29 mouse cellular contexts compared by ENCODE assay signal in the genomic region with DNA sequence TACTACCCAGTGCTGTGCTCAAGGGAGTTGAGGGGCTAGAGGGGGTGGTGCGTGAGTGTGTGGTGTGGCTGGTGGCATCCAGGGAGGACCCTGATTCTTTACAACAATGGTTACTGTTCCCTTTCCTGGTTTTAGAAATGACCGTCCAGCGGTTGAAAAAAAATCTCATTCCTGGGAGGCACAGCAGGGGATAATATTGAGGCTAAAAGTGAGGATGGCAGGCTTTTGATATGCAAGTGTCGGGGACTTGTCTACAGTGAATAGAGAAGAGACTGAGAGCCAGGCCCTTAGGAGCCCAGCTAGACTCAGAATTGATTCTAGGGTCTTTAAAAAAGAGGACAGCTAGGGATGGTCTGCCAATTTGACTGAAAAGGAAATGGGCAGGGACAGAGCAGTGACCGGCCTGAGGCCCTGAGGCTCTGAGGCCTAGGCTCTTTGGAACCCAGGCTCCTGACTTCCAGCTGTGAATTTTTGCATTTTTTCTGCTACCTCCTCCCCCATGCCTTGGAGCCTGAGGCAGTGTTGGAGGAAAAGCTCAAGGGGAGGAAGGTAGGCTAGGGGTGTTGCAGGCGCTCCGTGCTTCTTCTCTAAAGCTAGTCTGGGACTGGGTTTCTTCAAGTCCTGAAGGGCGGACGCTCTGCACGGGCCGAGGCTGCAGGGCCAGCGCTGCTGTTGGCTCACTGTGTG. TPM values are rescaled to one million over a fixed set of nuclear protein-coding genes. Genes with fewer than 3 reads are reported as not detected.
DNase-seq lines count a peak whose midpoint lies in the region; ATAC-seq lines count a peak whose summit lies in the region.
"Had no signal": no experiment of that assay in that cellular context is flagged by ENCODE, and none has a peak within 500 bp of the region (broad histone marks: within the 10 kb centered on the region; RNA-seq: fewer than 3 reads in every experiment).

No protein-coding gene starts in this region.

- H3K4me1 ChIP-seq in hindbrain, embryonic 11.5 days (replicated peaks; ENCODE audit: control insufficient read depth, insufficient read depth, low read length), result no peaks in the 10 kb centered on the region
- H3K4me1 ChIP-seq in hindbrain, embryonic 14.5 days (replicated peaks; ENCODE audit: control insufficient read depth, insufficient read depth, low read length), result 0 out of 2 replicates have a peak, but pooled peaks cover 4% of the 10 kb centered on the region
- H3K4me1 ChIP-seq: forebrain, embryonic 15.5 days; heart, embryonic 12.5 days; heart, embryonic 15.5 days had no signal

- peaks cover 12% of the 10 kb centered on the region for H3K27me3 ChIP-seq in hindbrain, embryonic 11.5 days (ENCODE audit: control insufficient read depth, insufficient read depth, low read length)
- peaks cover 28% of the 10 kb centered on the region for H3K27me3 ChIP-seq in hindbrain, embryonic 14.5 days (ENCODE audit: control insufficient read depth, insufficient read depth, low read length)
- H3K27me3 ChIP-seq: Patski had no signal

- intact Hi-C loops in left cerebral cortex, postnatal 36 days (cut with DNase I), result no loop called here

- H3K36me3 ChIP-seq in hindbrain, embryonic 11.5 days (ENCODE audit: control insufficient read depth, insufficient read depth, low read length), result no peaks in the 10 kb centered on the region
- H3K36me3 ChIP-seq in hindbrain, embryonic 14.5 days (replicated peaks; ENCODE audit: control insufficient read depth, insufficient read depth), result no peaks in the 10 kb centered on the region
- H3K36me3 ChIP-seq: forebrain, embryonic 12.5 days; forebrain, embryonic 15.5 days; G1E; heart, embryonic 12.5 days; heart, embryonic 15.5 days; hindbrain, embryonic 13.5 days had no signal

- DNase-seq in cerebellum, adult 9-10 months, result peak; percentile 1
- no peak for DNase-seq in cerebellum, adult 9-11 months
- DNase-seq in hindbrain, embryonic 11.5 days (ENCODE audit: low spot score), result peak; percentile 7
- DNase-seq in hindbrain, embryonic 14.5 days (ENCODE audit: low spot score), result no peak
- DNase-seq in ES-CJ7 (ENCODE audit: low read depth, low spot score) (peak; percentile 90), WW6 (ENCODE audit: low read depth, low spot score) (peak; percentile 43)
- no peak for DNase-seq in left cerebral cortex, postnatal 36 days (ENCODE audit: low spot score in 2 of 2)
- DNase-seq in layer of hippocampus, adult 9-11 months, result no peak
- DNase-seq: adrenal gland, postnatal 10 days; adrenal gland, postnatal 36 days; cerebellum, adult 11 months; cerebellum, adult 2 months; cerebellum, postnatal 14 days; gastrocnemius, postnatal 25 days; heart, adult 2 months; heart, postnatal 10 days; heart, postnatal 4 days; kidney, adult 2 months had no signal

- no peak overlapping the region for H3K27ac ChIP-seq in hindbrain, embryonic 11.5 days (ENCODE audit: low read depth, low read length)
- no peak overlapping the region for H3K27ac ChIP-seq in hindbrain, embryonic 14.5 days
- H3K27ac ChIP-seq: forebrain, embryonic 12.5 days; forebrain, embryonic 15.5 days; heart, adult 2 months; heart, embryonic 15.5 days; hindbrain, embryonic 13.5 days had no signal

- H3K9ac ChIP-seq in hindbrain, embryonic 11.5 days (ENCODE audit: low read depth, low read length), result no peak overlapping the region
- no peak overlapping the region for H3K9ac ChIP-seq in hindbrain, embryonic 14.5 days
- H3K9ac ChIP-seq: forebrain, embryonic 12.5 days; forebrain, embryonic 15.5 days; heart, embryonic 12.5 days; heart, embryonic 15.5 days; hindbrain, embryonic 13.5 days had no signal

- no peak overlapping the region for H3K4me2 ChIP-seq in hindbrain, embryonic 11.5 days (replicated peaks; ENCODE audit: low read depth, low read length)
- H3K4me2 ChIP-seq in hindbrain, embryonic 14.5 days (replicated peaks), result no peak overlapping the region
- H3K4me2 ChIP-seq: forebrain, embryonic 12.5 days; forebrain, embryonic 15.5 days; heart, embryonic 12.5 days; heart, embryonic 15.5 days; hindbrain, embryonic 13.5 days had no signal

- no peaks in the 10 kb centered on the region for H3K9me3 ChIP-seq in hindbrain, embryonic 11.5 days (ENCODE audit: control insufficient read depth, low read length)
- no peaks in the 10 kb centered on the region for H3K9me3 ChIP-seq in hindbrain, embryonic 14.5 days (ENCODE audit: control insufficient read depth, low read length)
- H3K9me3 ChIP-seq: forebrain, embryonic 12.5 days; forebrain, embryonic 15.5 days; G1E; heart, embryonic 12.5 days; heart, embryonic 15.5 days; hindbrain, embryonic 13.5 days had no signal

- H3K4me3 ChIP-seq in hindbrain, embryonic 11.5 days (ENCODE audit: low read depth, low read length), result no peak overlapping the region
- H3K4me3 ChIP-seq in hindbrain, embryonic 14.5 days (replicated peaks; ENCODE audit: low read length), result no peak overlapping the region
- H3K4me3 ChIP-seq: forebrain, embryonic 12.5 days; forebrain, embryonic 15.5 days; heart, adult 2 months; heart, embryonic 12.5 days; heart, embryonic 15.5 days; hindbrain, embryonic 13.5 days had no signal

- WGBS in hindbrain, embryonic 11.5 days, result 29% methylated on average over 12 of the region's 12 CpGs
- 25% methylated on average over 12 of the region's 12 CpGs for WGBS in hindbrain, embryonic 14.5 days

- ATAC-seq in hindbrain, embryonic 11.5 days (ENCODE audit: low FRiP score), result no peak
- no peak for ATAC-seq in hindbrain, embryonic 14.5 days (ENCODE audit: low FRiP score)
- ATAC-seq: forebrain, embryonic 15.5 days; intestine, postnatal 0 days; Patski had no signal

RNA-seq across cellular contexts. Expression of gene Slc5a1, which starts 1.5 kb away (rescaled TPM):
- not detected in 2 replicates for polyA plus RNA-seq in hindbrain, embryonic 11.5 days (2014; fragmentation: Nextera tagmentation; extraction: Ambion mirVana)
- polyA plus RNA-seq in hindbrain, embryonic 14.5 days (2014; fragmentation: Nextera tagmentation; extraction: Ambion mirVana), result 0.04 and 0.13 TPM in 2 replicates
- total RNA-seq in left cerebral cortex, postnatal 36 days (2021), result not detected
- total RNA-seq: adrenal gland, adult 18-20 months; adrenal gland, postnatal 36 days; gastrocnemius, adult 8-10 months; gastrocnemius, postnatal 25 days; heart, postnatal 4 days had no signal
- polyA plus RNA-seq: embryonic facial prominence, embryonic 11.5 days; forebrain, embryonic 12.5 days; forebrain, embryonic 15.5 days; G1E; heart, embryonic 12.5 days; heart, embryonic 15.5 days had no signal

Comparison
In these comparisons a context has a peak if more than half of its experiments do, and no peak if none do; other contexts are left out.
1. DNase-seq: peak in cerebellum, adult 9-10 months (single experiment), hindbrain, embryonic 11.5 days (single experiment), ES-CJ7 (single experiment) and WW6 (single experiment); none in cerebellum, adult 9-11 months (single experiment), hindbrain, embryonic 14.5 days (single experiment), left cerebral cortex, postnatal 36 days (0 of 2) and layer of hippocampus, adult 9-11 months (single experiment).